ENCODE assay signal across 2 mouse cellular contexts in genomic region chr5:109980743-109981142, GRCm38 (mm10). TPM values are rescaled to one million over a fixed set of nuclear protein-coding genes. Genes with fewer than 3 reads are reported as not detected.
"Had no signal": no experiment of that assay in that cellular context is flagged by ENCODE, and none has a peak within 500 bp of the region (broad histone marks: within the 10 kb centered on the region; RNA-seq: fewer than 3 reads in every experiment).

No protein-coding gene starts in this region.

RNA-seq across cellular contexts. Expression of gene Gm15446, which starts 57.5 kb away (rescaled TPM):
- polyA plus RNA-seq: cortical plate, adult 2 months; erythroblast, embryonic 14.5 days had no signal
